Mouse (Mus musculus) midbrain, embryonic 16.5 days (tissue): Measurements from ENCODE around the gene Gm3854. TPM values are rescaled to one million over a fixed set of nuclear protein-coding genes. Genes with fewer than 3 reads are reported as not detected.

Experiments
- polyA plus RNA-seq: library from polyadenylated mRNA; unstranded; fragments of >200 nt; fragmentation: Nextera tagmentation; extraction: Ambion mirVana; gene quantifications from 2 replicates; pipeline ENCODE4 v1.2.1, GENCODE M21; 2015

The Gm3854 gene
- polyA plus RNA-seq, 1 experiment from 2014 or later = 8.6 TPM

Other genes starting within 250 kb of the Gm3854 start
- 22.5 and 23.1 TPM in 2 replicates for gene Zfp787, start 187.8 kb upstream of the Gm3854 start, polyA plus RNA-seq
- gene Zfp444, start 171.5 kb upstream of the Gm3854 start, polyA plus RNA-seq = 94.9 and 95.7 TPM in 2 replicates
- not detected in 2 replicates for gene Galp, start 146.7 kb upstream of the Gm3854 start, polyA plus RNA-seq
- not detected in 2 replicates for gene Zscan5b, start 121.5 kb upstream of the Gm3854 start, polyA plus RNA-seq
- not detected in 2 replicates for gene Epp13, start 91.0 kb upstream of the Gm3854 start, polyA plus RNA-seq
- gene Zfp667, start 57.2 kb upstream of the Gm3854 start, polyA plus RNA-seq = 14.9 and 17.7 TPM in 2 replicates
- 16.9 and 17.4 TPM in 2 replicates for gene Zfp583, start 12.5 kb upstream of the Gm3854 start, polyA plus RNA-seq
- gene Zfp78, start 19.5 kb downstream of the Gm3854 start, polyA plus RNA-seq = 7.3 and 7.9 TPM in 2 replicates
- 13.1 and 17.2 TPM in 2 replicates for gene Zfp28, start 39.5 kb downstream of the Gm3854 start, polyA plus RNA-seq
- gene Smim17, start 55.0 kb downstream of the Gm3854 start, polyA plus RNA-seq = 5.8 and 7.7 TPM in 2 replicates
- 0.05 TPM in 1 of 2 replicates, not detected in the other for gene Gm20715, start 66.5 kb downstream of the Gm3854 start, polyA plus RNA-seq
- 0.33 and 0.42 TPM in 2 replicates for gene Olfr1344, start 94.9 kb downstream of the Gm3854 start, polyA plus RNA-seq
- gene Olfr1336, start 112.4 kb downstream of the Gm3854 start, polyA plus RNA-seq = not detected in 2 replicates
- not detected in 2 replicates for gene Olfr1346, start 123.3 kb downstream of the Gm3854 start, polyA plus RNA-seq
- not detected in 2 replicates for gene Olfr5, start 143.2 kb downstream of the Gm3854 start, polyA plus RNA-seq
- not detected in 2 replicates for gene Olfr1347, start 156.0 kb downstream of the Gm3854 start, polyA plus RNA-seq
- not detected in 2 replicates for gene Olfr1348, start 165.0 kb downstream of the Gm3854 start, polyA plus RNA-seq
- not detected in 2 replicates for gene Olfr1349, start 179.2 kb downstream of the Gm3854 start, polyA plus RNA-seq
- gene Olfr1350, start 221.1 kb downstream of the Gm3854 start, polyA plus RNA-seq = not detected in 2 replicates